Mouse (Mus musculus) inflammation-experienced regulatory T-cells, adult 6 months (primary cell): ENCODE results near the gene Pitx2. TPM values are rescaled to one million over a fixed set of nuclear protein-coding genes. Genes with fewer than 3 reads are reported as not detected.

ENCODE experiments used
- ATAC-seq: one replicate; pipeline ENCODE4 v1.8.0; 2017
- polyA plus RNA-seq, 3 experiments: library from polyadenylated mRNA; unstranded; fragments of 100-300 nt; shearing (Covaris generic); gene quantifications; one replicate each; pipeline ENCODE4 v1.2.1; 2017

Gene Pitx2
- polyA plus RNA-seq, 3 experiments from 2014 or later, result 0.19 TPM; not detected in 2

- ATAC-seq, result no peak
Measured at GRCm38 (mm10) chr3:129217862-129218370, 18.2 kb downstream of the Pitx2 start.

DNA sequence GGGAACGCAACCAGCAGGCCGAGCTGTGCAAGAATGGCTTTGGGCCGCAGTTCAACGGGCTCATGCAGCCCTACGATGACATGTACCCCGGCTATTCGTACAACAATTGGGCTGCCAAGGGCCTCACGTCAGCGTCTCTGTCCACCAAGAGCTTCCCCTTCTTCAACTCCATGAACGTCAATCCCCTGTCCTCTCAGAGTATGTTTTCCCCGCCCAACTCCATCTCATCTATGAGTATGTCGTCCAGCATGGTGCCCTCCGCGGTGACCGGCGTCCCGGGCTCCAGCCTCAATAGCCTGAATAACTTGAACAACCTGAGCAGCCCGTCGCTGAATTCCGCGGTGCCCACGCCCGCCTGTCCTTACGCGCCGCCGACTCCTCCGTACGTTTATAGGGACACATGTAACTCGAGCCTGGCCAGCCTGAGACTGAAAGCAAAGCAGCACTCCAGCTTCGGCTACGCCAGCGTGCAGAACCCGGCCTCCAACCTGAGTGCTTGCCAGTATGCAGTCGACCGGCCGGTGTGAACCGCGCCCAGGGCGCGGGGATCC lies 18.8 kb downstream of the Pitx2 start:
- no peak for ATAC-seq

DNA sequence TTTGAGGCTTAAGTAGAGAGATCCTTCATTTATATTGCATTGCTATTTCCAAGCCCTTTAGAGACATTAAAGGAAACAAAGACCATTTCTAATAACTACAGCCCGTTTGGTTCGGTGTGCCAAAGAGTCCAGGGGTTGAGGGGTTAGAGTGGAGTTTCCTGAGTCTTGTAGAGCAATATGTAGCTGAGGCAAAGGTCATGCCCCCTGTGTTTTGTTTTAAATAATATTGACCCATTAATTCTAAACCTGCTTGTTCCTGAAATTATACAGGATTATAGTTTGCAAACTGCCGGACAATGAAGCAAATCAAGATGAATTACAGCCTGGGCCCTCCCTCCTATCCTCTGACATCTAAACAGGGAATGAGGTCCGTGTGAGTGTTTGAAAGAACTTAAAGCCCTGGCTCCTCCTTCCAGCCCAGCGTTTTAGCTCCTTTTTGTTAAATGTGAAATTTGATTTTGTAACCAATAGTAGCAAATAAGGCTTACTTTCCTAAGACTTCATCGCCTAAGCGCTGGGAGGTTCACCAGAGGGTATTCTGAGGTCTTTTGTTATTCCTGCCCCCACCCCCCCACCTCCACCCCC lies 20.5 kb downstream of the Pitx2 start:
- ATAC-seq, result no peak

- no peak for ATAC-seq
Measured at GRCm38 (mm10) chr3:129220681-129221379, 21.2 kb downstream of the Pitx2 start.

DNA sequence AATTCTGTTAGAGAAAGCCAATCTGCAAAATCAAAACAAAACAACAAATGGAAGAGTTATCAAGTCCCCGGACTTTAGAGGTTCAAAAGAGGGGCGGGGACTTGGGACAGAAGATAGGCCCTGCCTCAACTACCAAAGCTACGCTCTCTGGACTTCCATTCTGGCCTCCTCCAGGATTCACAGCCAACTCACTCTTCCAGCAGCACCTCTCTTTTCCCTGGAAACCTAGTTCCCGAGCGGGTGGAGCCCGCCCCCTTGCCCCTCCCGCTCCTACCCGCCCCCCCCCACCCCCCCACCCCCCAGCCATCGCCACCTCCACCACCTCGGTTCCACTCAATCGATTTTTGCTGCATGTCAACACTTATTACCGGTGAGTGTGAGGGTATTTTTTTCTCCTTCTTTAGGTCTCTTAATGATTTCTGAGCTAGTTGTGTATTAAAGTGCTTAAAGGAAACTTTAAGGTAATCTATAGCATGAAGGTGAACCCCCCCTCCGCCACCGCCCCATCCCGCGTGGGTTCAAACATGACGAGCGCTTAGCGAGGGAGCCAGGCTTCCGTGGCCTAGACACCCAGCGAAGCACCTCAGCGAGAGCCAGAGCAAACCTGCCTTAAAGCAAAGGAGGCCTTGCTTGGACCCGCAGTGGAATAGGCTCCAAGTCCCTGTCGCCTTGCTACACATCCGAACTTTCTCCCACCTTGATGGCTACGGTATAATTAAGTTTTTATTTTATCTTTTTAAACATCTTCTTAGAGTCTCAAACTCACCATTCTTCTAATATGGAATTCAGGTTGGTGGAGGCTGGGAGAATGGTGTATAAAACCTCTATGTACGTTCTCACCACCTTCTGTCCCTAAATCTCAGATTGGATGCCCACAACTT lies 21.9 kb downstream of the Pitx2 start:
- no peak for ATAC-seq

- no peak for ATAC-seq
Measured at GRCm38 (mm10) chr3:129222448-129223290, 23.0 kb downstream of the Pitx2 start.

DNA sequence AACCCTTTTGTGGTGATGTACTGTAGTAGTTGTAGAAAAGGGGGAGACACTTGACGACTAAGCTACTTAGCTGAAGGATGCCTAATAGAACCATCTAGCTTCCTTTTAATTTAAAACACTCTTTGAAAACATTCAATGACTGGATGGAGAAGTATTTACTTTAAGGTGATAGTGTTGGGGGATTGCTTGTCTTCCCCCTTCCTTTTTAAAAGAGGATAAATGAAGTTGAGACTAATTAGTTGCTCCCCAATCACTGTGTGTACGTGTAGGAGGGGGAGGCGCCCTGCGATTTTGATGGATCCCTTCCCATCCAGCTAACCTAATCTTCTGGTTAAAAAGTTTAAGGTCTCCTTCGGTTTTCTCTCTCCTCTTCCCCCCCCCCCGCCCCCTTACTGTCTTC lies 23.7 kb downstream of the Pitx2 start:
- ATAC-seq, result no peak

DNA sequence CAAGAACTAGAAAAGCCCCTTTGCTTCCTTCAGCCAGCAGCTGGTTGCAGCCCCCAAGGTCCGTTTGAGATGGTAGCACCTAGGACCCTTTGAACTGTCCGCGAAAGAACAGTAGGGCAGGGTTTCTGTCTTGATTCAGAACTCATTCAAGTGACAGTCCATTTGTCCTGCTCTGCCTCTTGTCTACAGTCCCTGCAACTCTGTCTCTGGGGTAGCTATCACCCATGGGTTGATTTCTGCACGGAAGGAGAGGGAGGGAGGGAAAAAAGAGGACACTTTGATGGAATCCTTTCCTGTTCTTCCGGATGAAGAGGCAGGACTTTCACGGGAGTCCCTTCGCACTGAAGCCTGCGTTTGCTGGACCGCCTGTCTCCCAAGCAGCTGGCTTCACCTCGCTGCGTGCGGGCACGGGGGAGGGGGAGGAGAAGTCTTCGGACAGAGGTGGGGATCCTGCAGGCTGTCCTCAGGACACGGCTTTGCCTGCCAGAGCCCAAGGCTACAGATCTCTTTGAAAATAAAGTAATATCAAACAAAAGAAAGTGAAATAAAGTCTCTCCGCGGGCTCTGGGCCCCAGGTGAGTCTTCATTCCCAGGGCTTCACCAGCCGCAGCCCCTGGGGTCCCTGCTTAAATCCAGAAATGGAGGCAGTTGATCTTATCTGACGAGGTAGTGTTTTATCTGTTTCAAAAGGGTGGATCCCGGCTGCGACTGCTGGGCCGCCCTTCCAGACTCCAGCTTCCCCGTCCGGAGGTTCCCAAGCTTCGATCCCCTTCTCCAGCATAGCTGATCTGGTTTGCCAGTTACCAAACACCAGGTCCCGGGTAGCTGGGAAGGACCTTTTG lies 24.5 kb downstream of the Pitx2 start:
- ATAC-seq, result no peak

DNA sequence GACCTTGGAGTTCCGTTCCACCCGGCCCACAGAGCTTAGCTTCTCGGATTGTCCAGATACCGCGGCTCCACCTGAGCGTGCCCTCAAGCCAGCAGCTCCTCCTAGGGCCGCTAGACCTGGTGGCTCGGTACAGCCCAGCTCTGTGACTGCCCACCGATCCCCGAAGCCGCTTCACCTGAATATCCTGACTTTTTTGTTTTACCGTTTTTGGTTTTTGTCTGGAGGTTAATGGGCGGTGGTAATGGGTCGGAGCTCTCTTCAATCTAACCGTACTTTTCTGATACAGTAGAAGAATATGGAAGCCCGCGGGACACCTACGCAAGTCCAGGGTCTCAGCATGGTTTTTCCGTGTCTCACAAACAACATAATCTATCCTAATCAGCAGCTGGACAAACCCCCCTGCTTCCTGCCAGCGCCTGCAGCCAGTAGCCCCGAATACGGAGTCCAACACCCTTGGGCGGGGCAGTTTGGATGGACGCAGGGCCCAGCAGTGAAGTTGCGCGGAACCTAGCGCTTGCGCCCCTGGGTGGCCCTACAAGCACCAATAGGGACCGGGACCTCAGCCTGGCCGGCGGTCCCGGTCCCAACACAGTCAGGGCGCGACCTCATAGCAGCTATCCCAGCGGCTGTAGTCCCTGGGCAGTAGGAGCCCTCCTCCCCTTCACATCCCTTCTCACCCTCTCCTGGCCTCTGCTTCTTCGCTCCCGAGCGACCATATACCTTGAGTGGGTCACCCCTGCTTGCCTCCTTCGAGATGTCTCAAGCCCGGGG lies 25.3 kb downstream of the Pitx2 start:
- ATAC-seq, result no peak

DNA sequence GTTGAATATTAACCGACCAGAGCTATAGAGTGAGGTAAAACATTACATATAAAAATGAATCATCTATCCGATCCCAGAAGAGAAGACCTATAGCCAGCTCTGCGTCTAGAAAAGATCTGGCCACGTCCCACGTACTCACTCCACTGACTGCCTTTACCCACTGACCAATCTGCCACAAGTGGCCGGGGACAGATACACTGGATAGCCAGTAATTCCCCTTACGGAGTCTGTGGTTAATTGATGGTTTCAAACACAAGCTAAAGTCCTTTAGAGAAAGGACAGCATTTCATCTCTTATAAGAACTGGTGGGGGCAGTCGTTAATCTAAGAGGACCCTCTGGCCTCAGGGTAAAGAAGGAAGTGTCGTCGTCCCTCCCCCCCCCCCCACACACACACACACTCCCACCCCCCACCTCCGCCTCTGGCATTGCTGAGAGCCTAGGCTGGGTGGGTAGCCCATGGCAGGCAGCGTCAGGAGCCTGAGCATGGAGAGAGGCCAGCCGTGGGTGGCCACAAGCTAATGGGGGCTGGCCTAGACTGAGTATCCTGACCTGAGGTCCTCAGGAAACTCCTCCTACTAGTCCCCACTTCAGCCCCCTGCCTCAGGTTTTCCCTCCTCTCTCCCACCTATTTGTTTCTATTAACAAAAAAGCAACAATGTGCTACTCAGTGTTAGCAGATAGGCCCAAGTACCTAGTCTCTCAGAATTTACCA lies 26.1 kb downstream of the Pitx2 start:
- no peak for ATAC-seq

DNA sequence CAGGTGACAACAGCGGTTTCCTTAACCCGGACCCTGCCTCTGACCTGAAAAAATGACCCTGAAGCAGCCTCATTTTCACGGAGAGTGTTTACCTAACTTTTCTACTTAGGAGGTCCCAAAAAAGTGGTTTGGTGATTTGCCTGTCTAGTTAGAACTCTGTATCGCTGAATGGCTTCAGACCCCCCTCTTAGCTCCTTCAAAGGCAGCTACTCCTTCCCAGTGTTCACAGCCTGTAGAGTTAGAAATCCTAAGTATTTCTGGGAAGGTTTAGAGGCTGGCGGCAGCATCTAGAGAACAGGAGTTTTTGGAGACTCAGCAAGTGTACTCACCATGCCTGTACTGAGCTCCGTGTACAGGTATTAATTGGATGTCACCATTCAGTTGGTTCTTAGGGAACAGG lies 27.0 kb downstream of the Pitx2 start:
- ATAC-seq, result no peak

- ATAC-seq, result no peak
Measured at GRCm38 (mm10) chr3:129227331-129227730, 27.7 kb downstream of the Pitx2 start.

DNA sequence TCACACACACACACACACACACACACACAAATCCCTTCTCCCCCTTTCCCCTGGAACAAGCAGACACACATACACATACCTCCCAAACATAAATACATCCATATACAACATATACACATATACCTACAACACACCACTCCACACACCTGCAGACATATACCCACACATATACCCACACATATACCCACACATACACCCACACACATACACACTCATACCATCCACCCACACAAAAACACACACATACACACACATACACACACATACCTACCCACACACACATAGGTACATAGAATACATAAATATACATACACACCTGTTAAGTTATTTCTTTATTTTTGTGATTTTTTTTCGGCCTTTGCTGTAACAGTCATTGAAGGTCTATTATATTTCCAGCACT lies 38.3 kb downstream of the Pitx2 start:
- no peak for ATAC-seq

GRCm38 (mm10) chr3:129238664-129239258 lies 39.1 kb downstream of the Pitx2 start:
- ATAC-seq, result no peak

GRCm38 (mm10) chr3:129250997-129251396 lies 51.3 kb downstream of the Pitx2 start:
- no peak for ATAC-seq

- no peak for ATAC-seq
Measured at GRCm38 (mm10) chr3:129254246-129254645, 54.6 kb downstream of the Pitx2 start.

GRCm38 (mm10) chr3:129256283-129256682 lies 56.6 kb downstream of the Pitx2 start:
- ATAC-seq, result no peak

DNA sequence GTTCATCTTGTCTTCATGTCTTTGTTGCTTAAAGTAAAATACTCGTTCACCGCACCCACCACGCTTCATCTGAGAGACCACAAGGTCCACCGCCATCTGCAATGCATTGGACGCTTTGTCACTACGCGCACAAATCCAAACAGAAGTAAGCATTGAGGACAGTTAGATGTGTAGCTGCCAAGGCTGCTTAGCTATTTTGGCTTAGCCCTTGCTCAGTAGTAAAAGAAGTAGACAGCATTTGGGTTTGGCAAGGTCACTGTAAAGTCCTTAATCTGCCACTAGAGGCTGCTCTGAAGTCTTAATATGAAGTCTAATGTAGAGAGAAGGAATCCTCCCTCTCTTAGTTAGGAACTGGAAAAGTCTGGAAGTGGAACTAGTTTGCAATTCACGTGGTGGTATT lies 57.1 kb downstream of the Pitx2 start:
- ATAC-seq, result no peak

DNA sequence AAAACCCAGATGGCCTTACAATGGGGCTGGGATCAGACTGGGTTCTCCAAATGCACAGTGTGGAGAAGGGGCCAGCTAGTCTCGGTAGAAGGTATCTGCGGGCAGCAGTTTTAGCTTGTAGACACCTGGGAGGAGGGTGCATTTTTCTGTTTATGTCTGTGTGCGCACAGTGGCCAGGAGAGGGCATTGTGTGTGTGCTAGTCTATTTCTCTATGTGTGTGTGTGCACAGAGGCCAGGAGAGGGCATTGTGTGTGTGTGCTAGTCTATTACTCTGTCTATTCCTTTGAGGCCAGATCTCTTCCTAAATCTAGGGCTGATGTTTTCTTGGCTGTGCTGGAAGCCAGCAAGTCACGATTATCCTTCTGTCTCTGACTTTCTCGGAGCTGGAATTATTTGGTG lies 58.8 kb downstream of the Pitx2 start:
- no peak for ATAC-seq
